9 mouse cellular contexts compared by ENCODE assay signal in the genomic region with DNA sequence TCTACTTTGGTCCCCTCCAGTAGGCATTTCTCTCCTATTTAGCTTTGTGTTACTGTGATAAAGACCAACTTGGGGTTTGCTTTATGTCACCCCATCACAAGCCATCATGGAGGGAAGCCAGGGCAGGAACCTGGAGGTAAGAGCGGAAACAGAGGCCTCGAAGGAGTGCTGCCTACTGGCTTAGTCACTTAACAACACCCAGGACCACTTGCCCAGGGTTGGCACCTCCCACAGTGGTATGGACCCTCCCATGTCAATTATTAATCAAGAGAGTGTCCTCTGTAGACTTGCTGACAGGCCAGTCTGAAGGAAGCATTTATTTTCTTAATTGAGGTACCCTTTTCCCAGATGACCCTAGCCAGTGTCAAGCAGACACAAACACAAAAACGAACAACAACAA. TPM values are rescaled to one million over a fixed set of nuclear protein-coding genes. Genes with fewer than 3 reads are reported as not detected.
DNase-seq lines count a peak whose midpoint lies in the region; ATAC-seq and TF ChIP-seq lines count a peak whose summit lies in the region.
"Had no signal": no experiment of that assay in that cellular context is flagged by ENCODE, and none has a peak within 500 bp of the region (broad histone marks: within the 10 kb centered on the region; RNA-seq: fewer than 3 reads in every experiment).

No protein-coding gene starts in this region.

- 53% methylated on average over 3 of the region's 3 CpGs for WGBS in heart, adult 2 months
- WGBS in embryonic facial prominence, embryonic 14.5 days, result 57% methylated on average over 3 of the region's 3 CpGs
- WGBS in midbrain, embryonic 14.5 days, result 59% methylated on average over 3 of the region's 3 CpGs

- H3K4me2 ChIP-seq in embryonic facial prominence, embryonic 14.5 days (ENCODE audit: low read depth, low read length), result peak overlapping the region; percentile 80
- peak overlapping the region; percentile 58 for H3K4me2 ChIP-seq in midbrain, embryonic 14.5 days (ENCODE audit: low read length)

- H3K36me3 ChIP-seq in heart, adult 2 months (ENCODE audit: control insufficient read depth, insufficient read depth, low read length), result no peaks in the 10 kb centered on the region
- no peaks in the 10 kb centered on the region for H3K36me3 ChIP-seq in embryonic facial prominence, embryonic 14.5 days (ENCODE audit: control insufficient read depth, insufficient read depth, low read length)
- H3K36me3 ChIP-seq in midbrain, embryonic 14.5 days (ENCODE audit: control insufficient read depth, insufficient read depth, low read length), result no peaks in the 10 kb centered on the region

- no peak for TF ChIP-seq POLR2A in heart, adult 2 months (IDR thresholded peaks at IDR 0.05; ENCODE audit: insufficient read depth, low read depth, low read length)

- no peaks in the 10 kb centered on the region for H3K9me3 ChIP-seq in embryonic facial prominence, embryonic 14.5 days (ENCODE audit: control insufficient read depth, low read length)
- H3K9me3 ChIP-seq in midbrain, embryonic 14.5 days (ENCODE audit: control insufficient read depth, low read length), result no peaks in the 10 kb centered on the region

- H3K9ac ChIP-seq in heart, adult 2 months (ENCODE audit: low read depth, low read length), result no peak overlapping the region
- H3K9ac ChIP-seq in embryonic facial prominence, embryonic 14.5 days (ENCODE audit: low read depth, low read length), result peak overlapping the region; percentile 73
- H3K9ac ChIP-seq in midbrain, embryonic 14.5 days (replicated peaks; ENCODE audit: low read length), result peak overlapping the region; percentile 58; the same call in 1 of the 2 replicates

- intact Hi-C loops in heart, adult 2 months (cut with DNase I), result no loop called here

- peaks cover 4% of the 10 kb centered on the region for H3K4me1 ChIP-seq in heart, adult 2 months (ENCODE audit: control insufficient read depth, insufficient read depth, low read length)
- peaks cover 5% of the 10 kb centered on the region; the same call in 1 of the 2 replicates for H3K4me1 ChIP-seq in embryonic facial prominence, embryonic 14.5 days (ENCODE audit: control insufficient read depth, insufficient read depth, low read length)
- peaks cover 13% of the 10 kb centered on the region for H3K4me1 ChIP-seq in midbrain, embryonic 14.5 days (ENCODE audit: control insufficient read depth, insufficient read depth, low read length)

- H3K79me2 ChIP-seq in heart, adult 2 months (replicated peaks; ENCODE audit: control insufficient read depth, insufficient read depth, low read length), result no peaks in the 10 kb centered on the region

- no peak for ATAC-seq in embryonic facial prominence, embryonic 14.5 days (ENCODE audit: low read depth)
- no peak for ATAC-seq in midbrain, embryonic 14.5 days (ENCODE audit: low FRiP score, low TSS enrichment)

- peak overlapping the region; percentile 93 for H3K27ac ChIP-seq in heart, adult 2 months
- peak overlapping the region; percentile 96 for H3K27ac ChIP-seq in embryonic facial prominence, embryonic 14.5 days (replicated peaks; ENCODE audit: low read depth, low read length)
- H3K27ac ChIP-seq in midbrain, embryonic 14.5 days (replicated peaks; ENCODE audit: low read depth, low read length), result peak overlapping the region; percentile 94

- DNase-seq in heart, adult 2 months, result no peak
- DNase-seq in heart, adult 18-20 months, result no peak
- no peak for DNase-seq in embryonic facial prominence, embryonic 14.5 days (ENCODE audit: low spot score)
- peak; percentile 79 to 85 for DNase-seq in kidney, adult 8-10 months
- no peak for DNase-seq in midbrain, embryonic 14.5 days
- DNase-seq in ovary, postnatal 14 days (ENCODE audit: low spot score), result no peak
- DNase-seq in right cerebral cortex, postnatal 4 days, result no peak
- no peak for DNase-seq in right cerebral cortex, postnatal 10 days (ENCODE audit: low spot score in 2 of 2)

- no peaks in the 10 kb centered on the region for H3K27me3 ChIP-seq in heart, adult 2 months (ENCODE audit: control insufficient read depth, insufficient read depth, low read length)
- H3K27me3 ChIP-seq in embryonic facial prominence, embryonic 14.5 days (replicated peaks; ENCODE audit: control insufficient read depth, insufficient read depth, low read length), result peaks cover 3% of the 10 kb centered on the region; the same call in 1 of the 2 replicates
- H3K27me3 ChIP-seq in midbrain, embryonic 14.5 days (ENCODE audit: control insufficient read depth, insufficient read depth, low read length), result no peaks in the 10 kb centered on the region

- no peak for TF ChIP-seq CTCF in heart, adult 2 months (IDR thresholded peaks at IDR 0.05)

- no peak for TF ChIP-seq EP300 in heart, adult 2 months (IDR thresholded peaks at IDR 0.05; ENCODE audit: insufficient read depth, low read depth, low read length)

- H3K4me3 ChIP-seq in heart, adult 2 months, result peak overlapping the region; percentile 93
- H3K4me3 ChIP-seq in embryonic facial prominence, embryonic 14.5 days (ENCODE audit: low read depth, low read length), result peak overlapping the region; percentile 73
- peak overlapping the region; percentile 54 for H3K4me3 ChIP-seq in midbrain, embryonic 14.5 days (replicated peaks; ENCODE audit: low read depth, low read length)

RNA-seq across cellular contexts. Expression of gene Pgap3, which starts 0.5 kb away (rescaled TPM):
- total RNA-seq in heart, adult 2 months (2021), result 1 to 10 TPM; 7.7 to 8.5 TPM
- polyA plus RNA-seq in heart, adult 2 months (2012; rRNA removed), result 18.8 and 21.1 TPM in 2 replicates
- 1 to 10 TPM; 8.1 to 9.1 TPM for total RNA-seq in heart, adult 18-20 months (2021)
- 9.3 and 10.5 TPM in 2 replicates for polyA plus RNA-seq in embryonic facial prominence, embryonic 14.5 days (2014; fragmentation: Nextera tagmentation; extraction: Ambion mirVana)
- polyA plus RNA-seq in midbrain, embryonic 14.5 days (2014; fragmentation: Nextera tagmentation; extraction: Ambion mirVana), result 6.4 and 6.9 TPM in 2 replicates

RNA-seq across cellular contexts. Expression of gene Erbb2, which starts 11.5 kb away (rescaled TPM):
- 1 to 10 TPM; 6.6 to 6.9 TPM for total RNA-seq in heart, adult 2 months (2021)
- 8.4 and 9.2 TPM in 2 replicates for polyA plus RNA-seq in heart, adult 2 months (2012; rRNA removed)
- total RNA-seq in heart, adult 18-20 months (2021), result 1 to 10 TPM; 5.6 to 5.9 TPM
- polyA plus RNA-seq in embryonic facial prominence, embryonic 14.5 days (2014; fragmentation: Nextera tagmentation; extraction: Ambion mirVana), result 48.3 and 54.8 TPM in 2 replicates
- polyA plus RNA-seq in midbrain, embryonic 14.5 days (2014; fragmentation: Nextera tagmentation; extraction: Ambion mirVana), result 6.0 and 7.6 TPM in 2 replicates

RNA-seq across cellular contexts. Expression of gene Pnmt, which starts 14.6 kb away (rescaled TPM):
- 1 to 10 TPM in 1 of 2 experiments, under 1 TPM in 1; 0.91 to 1.5 TPM for total RNA-seq in heart, adult 2 months (2021)
- polyA plus RNA-seq in heart, adult 2 months (2012; rRNA removed), result 1.6 and 2.6 TPM in 2 replicates
- total RNA-seq in heart, adult 18-20 months (2021), result under 1 TPM; 0.84 to 0.90 TPM
- 0.49 and 0.59 TPM in 2 replicates for polyA plus RNA-seq in embryonic facial prominence, embryonic 14.5 days (2014; fragmentation: Nextera tagmentation; extraction: Ambion mirVana)
- polyA plus RNA-seq in midbrain, embryonic 14.5 days (2014; fragmentation: Nextera tagmentation; extraction: Ambion mirVana), result 0.62 and 1.1 TPM in 2 replicates
- polyA plus RNA-seq: large intestine, adult 2 months had no signal

RNA-seq across cellular contexts. Expression of gene Tcap, which starts 17.2 kb away (rescaled TPM):
- total RNA-seq in heart, adult 2 months (2021), result 1,000 to 10,000 TPM; 1,095 to 3,136 TPM
- 1,250 and 1,827 TPM in 2 replicates for polyA plus RNA-seq in heart, adult 2 months (2012; rRNA removed)
- 1,000 to 10,000 TPM; 1,636 to 2,096 TPM for total RNA-seq in heart, adult 18-20 months (2021)
- polyA plus RNA-seq in embryonic facial prominence, embryonic 14.5 days (2014; fragmentation: Nextera tagmentation; extraction: Ambion mirVana), result 22.8 and 27.7 TPM in 2 replicates
- polyA plus RNA-seq in midbrain, embryonic 14.5 days (2014; fragmentation: Nextera tagmentation; extraction: Ambion mirVana), result 0.31 TPM in 1 of 2 replicates, not detected in the other

RNA-seq across cellular contexts. Expression of gene Mien1, which starts 38.0 kb away (rescaled TPM):
- 10 to 100 TPM; 61.6 to 63.6 TPM for total RNA-seq in heart, adult 2 months (2021)
- polyA plus RNA-seq in heart, adult 2 months (2012; rRNA removed), result 53.5 and 80.0 TPM in 2 replicates
- total RNA-seq in heart, adult 18-20 months (2021), result 10 to 100 TPM; 63.9 to 65.9 TPM
- 92.4 and 102 TPM in 2 replicates for polyA plus RNA-seq in embryonic facial prominence, embryonic 14.5 days (2014; fragmentation: Nextera tagmentation; extraction: Ambion mirVana)
- polyA plus RNA-seq in midbrain, embryonic 14.5 days (2014; fragmentation: Nextera tagmentation; extraction: Ambion mirVana), result 225 and 280 TPM in 2 replicates

Comparison
In these comparisons a context has a peak if more than half of its experiments do, and no peak if none do; other contexts are left out.
1. DNase-seq: peak in kidney, adult 8-10 months (2 of 2); none in heart, adult 2 months (0 of 2), heart, adult 18-20 months (0 of 2), embryonic facial prominence, embryonic 14.5 days (single experiment), midbrain, embryonic 14.5 days (single experiment), ovary, postnatal 14 days (single experiment), right cerebral cortex, postnatal 4 days (single experiment) and right cerebral cortex, postnatal 10 days (0 of 2).
2. Peak in every context shown above with its lines, with median percentiles within 50 percentile points of each other: H3K27ac ChIP-seq and H3K4me3 ChIP-seq.